Mouse (Mus musculus): ENCODE measurements around the gene Tbl3.

The Tbl3 gene

DNA sequence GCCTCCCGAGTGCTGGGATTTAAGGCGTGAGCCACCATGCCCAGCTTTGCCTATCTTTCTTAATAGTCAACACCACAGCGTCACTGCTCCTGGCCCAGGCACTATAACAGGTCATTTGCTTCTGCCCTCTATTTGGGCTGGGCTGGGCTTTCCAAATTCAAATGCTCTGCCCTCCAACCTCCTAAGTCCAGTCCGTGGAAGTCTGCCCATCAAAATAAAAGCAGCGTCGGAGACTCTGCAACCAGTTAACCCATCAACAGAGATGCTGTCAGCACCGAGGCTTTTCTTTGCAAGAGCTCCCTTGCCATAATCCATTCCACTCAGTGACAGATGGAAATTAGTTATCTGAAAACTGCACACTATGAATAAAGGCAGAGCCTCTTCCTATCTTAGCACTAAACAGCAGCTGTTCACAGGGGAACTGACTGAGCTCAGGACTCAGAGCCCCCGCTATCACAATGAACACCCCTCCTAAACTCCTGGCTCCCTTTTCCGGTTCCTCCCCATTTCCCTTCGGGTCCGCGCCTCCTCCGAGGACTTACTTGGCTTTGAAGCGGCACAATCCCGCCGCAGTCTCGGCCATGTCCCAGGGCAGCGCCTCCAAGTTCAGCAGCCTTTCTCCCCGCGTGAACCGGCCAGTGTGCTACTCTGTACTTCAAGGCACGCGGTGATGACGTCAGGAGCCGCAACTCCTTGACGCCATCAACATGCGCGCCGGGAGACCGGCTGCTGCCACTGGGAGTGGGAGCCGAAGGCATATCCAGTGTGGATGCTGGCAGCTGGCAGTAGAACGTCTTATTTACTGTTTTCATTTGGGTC lies at the start of gene Tbl3:
Tbl3 (minus strand) TSS at position 679 of the 819 bp plus-strand sequence.
- peak; percentile 86 to 88 for DNase-seq (ENCODE audit: low spot score in 2 of 2)

DNA sequence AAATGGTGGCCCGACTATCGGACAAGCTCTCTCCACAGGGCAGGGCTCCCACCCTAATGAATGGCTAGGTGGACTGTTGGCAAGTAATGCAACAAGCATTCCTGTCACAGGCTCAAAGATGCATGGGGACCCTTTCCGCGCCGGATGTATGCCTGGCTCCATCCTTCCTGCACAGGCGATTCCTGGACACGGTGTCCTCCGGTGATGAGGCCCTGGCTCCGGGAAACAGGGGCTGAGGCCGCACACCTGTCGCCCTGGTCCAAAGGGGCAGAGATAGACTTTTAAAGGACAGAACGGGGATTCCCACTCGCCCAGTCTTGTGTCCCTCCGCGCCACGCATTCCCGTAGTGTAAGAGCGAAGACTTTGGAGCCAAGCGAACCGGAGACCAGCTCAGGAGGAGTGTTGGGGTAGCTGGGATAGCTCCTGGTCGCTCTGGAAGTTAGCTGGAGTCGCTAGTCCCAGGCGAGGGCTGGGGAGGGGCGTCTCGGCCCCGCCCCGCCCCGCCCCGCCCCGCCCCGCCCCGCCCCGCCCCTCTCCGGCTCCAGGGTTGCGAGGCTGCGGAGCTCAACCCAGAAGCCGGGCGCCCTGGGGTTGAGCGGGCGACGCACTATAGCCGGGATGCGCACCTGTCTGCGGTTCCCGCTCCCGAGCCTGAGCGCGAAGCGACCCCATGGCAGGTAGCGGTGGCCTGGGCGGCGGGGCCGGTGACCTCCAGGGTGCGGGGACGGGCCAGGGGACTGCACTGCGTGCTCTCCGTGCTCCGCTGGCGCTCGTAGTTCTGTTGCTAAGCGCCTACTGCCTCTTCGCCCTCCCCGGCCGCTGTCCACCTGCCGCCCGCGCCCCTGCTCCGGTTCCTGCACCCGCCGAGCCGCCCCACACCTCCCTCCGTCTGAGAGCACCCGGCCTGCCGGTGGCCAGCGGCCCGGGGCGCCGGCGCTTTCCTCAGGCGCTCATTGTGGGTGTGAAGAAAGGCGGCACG lies 45.2 kb upstream of the Tbl3 start, which contains the start of gene Hs3st6:
Hs3st6 (plus strand) TSS at position 574 of the 980 bp plus-strand sequence.
- no peak for DNase-seq (ENCODE audit: low spot score in 2 of 2)

DNA sequence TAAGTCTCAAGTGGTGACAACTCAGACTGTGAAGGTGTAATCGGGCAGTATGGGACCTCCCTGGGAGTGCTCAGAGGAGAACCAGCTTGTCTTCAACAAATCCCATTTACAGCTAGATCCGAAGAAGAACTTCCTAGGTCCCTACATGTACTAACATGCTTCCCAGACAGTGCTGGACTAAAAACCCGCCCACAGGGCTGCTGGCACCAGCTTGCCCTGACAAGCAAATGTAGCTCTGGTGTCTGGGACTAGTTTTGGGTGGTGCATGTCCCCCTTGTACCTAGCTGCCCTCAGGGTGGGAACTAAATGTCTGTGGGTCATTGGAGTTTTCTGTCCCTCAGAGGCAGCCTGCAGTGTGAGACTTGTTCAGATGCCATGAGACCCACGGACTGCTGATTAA lies 44.1 kb upstream of the Tbl3 start:
- DNase-seq (ENCODE audit: low spot score in 2 of 2), result no peak

DNA sequence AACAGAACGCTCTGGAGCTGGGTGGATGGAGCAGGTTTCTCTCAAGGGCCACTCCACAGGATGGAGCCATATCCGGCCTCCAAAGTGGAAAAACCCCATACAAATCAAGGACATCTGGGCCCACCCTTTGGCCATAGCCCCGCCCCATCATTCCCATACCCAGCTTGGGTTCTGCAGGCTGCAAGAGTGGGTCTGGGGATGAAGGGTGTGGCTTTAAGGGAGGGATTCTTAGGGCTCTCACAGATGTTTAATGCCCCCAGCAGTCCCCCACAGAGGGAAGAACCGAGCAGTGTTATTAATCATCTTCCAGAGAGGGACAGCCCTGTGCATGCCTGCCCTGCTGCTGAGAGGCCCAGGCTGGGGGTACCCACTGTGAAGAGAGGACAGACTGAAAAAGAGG lies 39.5 kb upstream of the Tbl3 start:
- no peak for DNase-seq (ENCODE audit: low spot score in 2 of 2)

DNA sequence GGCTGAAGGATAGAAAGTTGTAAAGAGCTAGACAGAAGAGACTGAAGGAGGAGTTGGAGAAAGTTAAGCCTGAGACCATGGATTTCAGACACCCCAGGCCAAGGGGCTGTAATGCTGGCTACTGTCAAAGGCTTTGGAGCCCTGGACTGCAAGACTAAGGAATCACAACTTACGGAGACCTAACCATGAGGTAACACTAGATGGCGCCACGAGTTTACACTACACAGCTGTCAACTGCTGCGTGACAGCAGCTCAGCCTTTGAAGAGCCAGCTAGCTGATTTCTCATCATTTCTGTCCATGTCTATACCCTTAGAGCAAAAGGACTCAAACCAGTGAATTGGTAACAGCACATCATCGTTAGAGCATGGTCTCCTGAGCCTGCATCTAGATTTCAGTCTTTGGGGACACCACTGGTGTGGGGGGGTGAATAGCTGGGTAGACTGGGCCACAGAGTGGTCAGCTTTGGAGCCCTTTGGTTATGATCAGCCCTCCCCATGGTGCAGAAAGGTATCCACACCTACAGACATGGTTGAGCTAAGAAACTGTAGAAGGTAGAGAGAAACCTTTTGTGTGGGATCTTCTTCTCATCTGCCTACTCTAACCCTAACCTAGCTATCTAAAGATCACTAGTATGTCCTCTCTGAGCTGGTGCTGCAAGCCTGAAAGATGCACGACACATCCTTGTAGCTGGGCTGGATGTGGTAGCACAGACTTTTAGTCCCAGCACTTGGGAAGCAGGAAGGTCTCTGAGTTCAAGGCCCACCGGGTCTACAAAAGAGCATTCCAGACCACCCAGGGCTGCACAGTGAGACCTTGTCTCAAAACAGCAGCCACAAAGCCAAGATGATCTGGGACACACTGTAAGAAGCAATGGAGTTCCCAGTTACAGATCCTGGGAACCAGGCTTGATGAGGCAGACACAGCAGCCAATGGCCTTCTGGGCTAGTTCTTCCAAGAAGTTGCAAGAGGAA lies 38.4 kb upstream of the Tbl3 start:
- DNase-seq (ENCODE audit: low spot score in 2 of 2), result peak; percentile 58 to 82

DNA sequence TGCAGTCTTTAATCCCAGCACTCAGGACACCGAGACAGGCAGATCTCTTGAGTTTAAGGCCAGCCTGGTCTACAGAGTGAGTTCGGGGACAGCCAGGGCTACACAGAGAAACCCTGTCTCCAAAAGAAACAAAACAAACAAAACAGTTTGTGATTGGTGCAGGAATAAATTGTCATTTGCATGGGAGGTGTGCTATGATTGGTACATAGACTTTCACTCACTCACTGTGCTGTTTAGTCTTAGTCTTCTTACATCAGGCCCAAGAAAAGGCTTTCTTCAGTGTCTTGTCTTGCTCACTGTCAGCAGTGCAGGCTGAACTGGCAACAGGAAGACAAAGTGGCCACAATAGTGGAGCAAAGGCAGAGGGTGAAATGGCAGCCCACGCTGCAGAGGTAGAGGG lies 36.9 kb upstream of the Tbl3 start:
- no peak for DNase-seq (ENCODE audit: low spot score in 2 of 2)

DNA sequence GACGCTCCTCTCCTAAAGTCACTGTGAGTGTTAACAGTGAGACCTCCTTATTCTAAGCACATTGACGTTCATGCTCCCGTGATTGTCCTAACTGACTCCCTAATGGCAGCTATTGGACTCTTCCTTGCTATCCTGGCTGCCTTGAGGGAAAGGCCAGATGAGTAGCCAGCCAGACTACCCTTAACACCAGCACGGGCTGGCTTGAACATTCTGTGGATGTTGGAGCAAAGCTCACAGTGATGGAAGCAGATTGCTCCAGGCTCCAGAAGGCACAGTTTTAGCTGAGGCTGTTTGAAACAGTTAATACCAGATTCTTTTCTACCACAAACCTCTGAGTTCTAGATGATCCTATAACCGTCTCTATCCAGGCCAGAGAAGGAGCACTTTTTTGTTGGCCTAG lies 36.4 kb upstream of the Tbl3 start:
- DNase-seq (ENCODE audit: low spot score in 2 of 2), result no peak

DNA sequence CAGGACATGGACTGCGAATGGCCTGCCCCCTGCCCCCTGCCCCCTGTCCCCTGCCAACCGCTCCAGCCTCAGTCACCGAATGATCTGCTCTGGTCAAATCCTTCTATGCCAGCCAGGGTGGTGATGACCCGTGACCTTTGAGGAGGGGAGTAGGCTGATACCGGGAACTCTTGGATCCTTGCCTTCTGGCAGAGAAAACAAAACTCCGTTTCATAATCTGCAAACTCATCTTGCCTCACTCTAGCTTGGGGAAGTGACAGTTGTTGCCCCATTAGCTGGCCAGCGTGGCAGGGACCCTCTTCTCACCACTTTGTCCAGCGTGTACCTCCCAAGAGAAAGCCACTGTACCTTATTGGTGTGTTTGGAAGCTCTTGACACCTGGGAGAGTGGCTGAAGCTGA lies 34.8 kb upstream of the Tbl3 start:
- DNase-seq (ENCODE audit: low spot score in 2 of 2), result no peak

DNA sequence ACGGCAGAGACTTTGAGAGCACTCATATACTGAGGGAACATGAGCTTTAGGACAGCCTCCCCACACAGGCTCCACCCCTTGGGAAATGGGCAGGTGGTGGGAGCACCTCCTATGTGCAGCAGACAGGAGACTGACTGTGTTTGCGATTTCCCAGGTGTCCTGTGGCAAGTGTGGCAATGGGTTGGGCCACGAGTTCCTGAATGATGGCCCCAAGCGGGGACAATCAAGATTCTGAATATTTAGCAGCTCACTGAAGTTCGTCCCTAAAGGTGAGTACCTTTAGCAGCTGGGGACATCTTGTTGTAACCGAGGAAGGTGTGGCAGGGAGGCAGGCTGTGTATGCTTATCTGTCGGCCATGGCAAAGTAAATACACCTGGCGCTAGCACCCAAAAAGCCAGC lies 32.5 kb upstream of the Tbl3 start:
- DNase-seq (ENCODE audit: low spot score in 2 of 2), result no peak

DNA sequence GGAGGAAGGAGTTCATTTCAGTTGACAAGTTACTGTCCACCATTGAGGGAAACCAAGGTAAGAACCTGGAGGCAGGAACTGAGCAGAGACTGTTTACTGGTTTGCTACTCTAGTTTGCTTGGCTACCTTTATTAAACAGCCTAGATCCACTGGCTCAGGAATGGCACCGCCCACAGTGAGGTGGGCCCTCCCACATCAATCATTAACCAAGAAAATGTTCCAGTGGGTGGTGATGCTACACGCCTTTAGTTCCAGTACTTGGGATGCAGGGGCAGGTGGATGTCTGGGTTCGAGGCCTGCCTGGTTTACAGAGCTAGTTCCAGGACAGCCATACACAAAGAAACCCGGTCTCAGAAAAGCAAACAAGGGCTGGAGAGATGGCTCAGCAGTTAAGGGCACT lies 30.8 kb upstream of the Tbl3 start:
- DNase-seq (ENCODE audit: low spot score in 2 of 2), result no peak

DNA sequence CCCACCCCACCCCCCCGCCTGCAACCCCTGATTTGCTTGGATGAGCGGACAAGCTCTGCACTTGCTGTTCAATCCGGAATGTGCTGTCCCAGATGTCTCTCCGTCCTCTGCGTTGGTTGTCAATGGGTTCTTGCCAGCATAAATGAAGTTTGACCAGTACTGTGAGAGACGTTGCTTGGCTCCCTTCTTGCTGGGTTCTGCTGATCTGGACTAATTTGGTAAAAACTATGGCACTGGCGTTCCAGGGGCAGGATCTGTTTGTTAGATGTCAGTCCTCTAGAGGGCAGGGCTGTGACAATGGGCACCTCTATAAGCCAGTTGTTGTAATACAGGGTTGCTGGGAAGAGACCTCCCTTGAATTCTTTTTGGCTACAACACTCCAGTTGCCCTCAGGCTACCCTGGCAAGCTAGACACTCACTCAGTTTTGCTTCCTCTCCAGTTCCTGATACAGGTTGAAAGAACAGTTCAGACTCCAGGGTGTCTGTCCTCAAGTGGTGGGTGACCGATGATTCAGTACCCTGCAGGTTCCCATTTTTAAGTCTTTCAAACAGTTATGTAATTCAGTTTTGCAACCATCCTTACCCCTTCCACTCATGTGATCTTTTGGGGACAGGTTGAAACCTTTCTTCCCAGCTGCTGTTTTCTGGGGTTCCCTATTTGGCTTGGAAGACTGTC lies 29.8 kb upstream of the Tbl3 start:
- DNase-seq (ENCODE audit: low spot score in 2 of 2), result no peak

DNA sequence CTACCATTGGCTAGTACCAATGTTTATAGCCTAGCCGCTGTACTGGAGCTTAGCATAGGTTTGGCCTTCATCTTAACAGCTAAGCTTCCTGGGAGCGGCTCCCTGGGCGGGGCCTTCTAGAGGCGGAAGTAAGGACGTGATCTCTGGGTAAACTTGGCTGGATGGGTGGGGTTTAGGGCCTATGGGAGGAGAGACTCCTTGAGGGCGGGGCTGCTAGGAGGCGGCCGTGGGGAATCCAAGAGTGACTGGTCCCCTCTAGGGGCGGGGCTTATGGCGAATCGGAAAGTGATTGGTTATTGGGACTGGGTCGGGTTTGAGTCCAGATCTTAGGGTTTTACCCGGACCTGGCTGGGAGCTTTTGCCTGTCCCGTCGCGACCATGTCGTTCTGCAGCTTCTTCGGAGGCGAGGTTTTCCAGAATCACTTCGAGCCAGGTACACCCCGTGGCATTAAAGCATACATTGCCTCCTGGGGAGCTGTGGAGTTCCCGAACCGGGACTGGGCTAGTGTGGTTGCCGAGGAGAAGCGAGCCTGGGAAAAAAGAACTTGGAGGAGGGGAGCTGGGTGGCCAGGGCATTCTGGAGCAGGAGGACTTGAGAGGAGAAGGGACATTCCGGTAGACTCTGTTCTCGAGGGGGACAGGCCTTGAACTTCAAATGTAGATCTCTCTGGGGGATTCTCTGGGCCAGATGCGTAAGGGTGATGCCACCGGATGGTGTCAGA lies 29.0 kb upstream of the Tbl3 start, which contains the start of gene Msrb1:
Msrb1 (plus strand) TSS at position 313 of the 722 bp plus-strand sequence.
- DNase-seq (ENCODE audit: low spot score in 2 of 2), result peak; percentile 93 to 97

DNA sequence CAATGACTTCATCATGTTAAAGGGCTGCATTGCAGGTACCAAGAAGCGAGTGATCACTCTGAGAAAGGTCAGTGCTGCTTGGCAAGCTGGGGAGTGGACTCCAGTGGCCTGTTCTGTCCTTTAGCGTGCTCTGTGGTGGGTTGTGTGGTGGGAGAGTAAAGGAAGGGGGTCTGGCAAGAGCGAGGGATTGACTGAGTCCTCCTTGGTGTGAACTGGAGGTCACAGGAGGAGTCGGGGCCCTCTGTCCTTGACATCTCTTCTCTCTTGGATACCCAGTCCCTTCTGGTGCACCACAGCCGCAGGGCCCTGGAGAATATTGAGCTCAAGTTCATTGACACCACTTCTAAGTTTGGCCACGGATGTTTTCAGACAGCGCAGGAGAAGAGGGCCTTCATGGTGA lies 28.0 kb upstream of the Tbl3 start:
- DNase-seq (ENCODE audit: low spot score in 2 of 2), result no peak

DNA sequence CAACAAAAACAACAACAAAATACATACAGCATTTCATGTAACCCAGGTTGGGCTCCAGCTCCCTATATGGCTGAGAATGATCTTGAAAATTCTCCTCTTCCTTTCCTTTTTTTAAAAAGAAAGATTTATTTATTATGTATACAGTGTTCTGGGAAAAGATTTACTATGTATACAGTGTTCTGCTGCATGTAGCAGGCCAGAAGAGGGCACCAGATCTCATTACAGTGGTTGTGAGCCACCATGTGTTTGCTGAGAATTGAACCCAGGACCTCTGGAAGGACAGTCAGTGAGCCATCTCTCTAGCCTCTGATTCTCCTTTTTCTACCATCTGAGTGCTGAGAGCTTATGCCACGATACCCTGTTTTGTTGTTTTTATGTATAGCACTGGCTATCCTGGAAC lies 27.1 kb upstream of the Tbl3 start:
- DNase-seq (ENCODE audit: low spot score in 2 of 2), result no peak

DNA sequence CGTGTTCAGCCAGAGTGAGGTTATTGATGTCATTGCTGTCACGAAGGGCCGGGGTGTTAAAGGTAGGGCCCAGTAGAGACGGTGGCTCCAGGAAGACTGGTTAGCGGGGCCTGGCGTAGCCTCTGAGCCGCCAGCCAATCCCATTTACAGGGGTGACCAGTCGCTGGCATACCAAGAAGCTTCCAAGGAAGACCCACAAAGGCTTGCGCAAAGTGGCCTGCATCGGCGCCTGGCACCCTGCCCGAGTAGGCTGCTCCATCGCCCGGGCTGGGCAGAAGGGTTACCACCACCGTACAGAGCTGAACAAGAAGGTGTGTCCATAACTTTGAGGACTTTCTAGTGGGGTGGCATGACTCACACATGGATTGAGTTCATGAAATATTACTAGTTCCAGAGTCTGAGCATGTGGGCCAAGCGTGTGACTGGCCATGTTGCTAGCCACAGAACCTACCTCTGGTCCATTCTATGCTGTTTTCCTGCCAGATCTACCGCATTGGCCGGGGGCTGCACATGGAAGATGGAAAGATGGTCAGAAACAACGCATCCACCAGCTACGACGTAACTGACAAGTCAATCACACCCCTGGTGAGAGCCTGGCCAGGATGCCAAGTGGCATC lies 26.1 kb upstream of the Tbl3 start:
- no peak for DNase-seq (ENCODE audit: low spot score in 2 of 2)

DNA sequence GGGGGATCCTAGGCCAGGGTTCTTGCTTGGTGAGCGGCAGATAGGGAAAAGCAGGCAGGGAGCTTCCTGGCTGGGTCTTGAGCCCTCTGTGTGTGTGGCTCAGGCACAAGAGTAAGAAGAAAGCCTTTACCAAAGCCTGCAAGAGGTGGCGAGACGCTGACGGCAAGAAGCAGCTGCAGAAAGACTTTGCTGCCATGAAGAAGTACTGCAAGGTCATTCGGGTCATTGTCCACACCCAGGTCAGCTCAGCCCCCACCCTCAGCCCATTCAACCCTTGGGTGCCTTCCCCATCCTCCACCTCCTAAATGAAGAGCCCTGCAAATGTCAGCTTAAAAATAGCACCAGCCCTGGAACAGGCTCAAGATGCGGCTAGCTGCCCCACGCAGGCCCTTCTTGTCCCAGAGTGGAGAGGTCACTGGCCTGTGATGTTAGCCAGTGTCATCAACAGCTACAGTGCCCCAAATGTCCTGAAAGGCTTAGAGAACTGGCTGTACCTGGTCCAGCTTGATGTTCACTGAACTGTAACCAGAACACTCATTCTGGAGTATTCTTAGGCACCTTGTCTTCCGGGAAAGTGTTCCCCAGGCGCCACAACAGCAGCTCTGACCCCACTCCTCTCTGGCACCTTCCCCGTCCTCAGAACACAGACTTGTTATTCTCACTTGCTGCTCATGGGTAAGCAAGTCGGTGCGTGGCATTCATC lies 24.9 kb upstream of the Tbl3 start:
- DNase-seq (ENCODE audit: low spot score in 2 of 2), result no peak

DNA sequence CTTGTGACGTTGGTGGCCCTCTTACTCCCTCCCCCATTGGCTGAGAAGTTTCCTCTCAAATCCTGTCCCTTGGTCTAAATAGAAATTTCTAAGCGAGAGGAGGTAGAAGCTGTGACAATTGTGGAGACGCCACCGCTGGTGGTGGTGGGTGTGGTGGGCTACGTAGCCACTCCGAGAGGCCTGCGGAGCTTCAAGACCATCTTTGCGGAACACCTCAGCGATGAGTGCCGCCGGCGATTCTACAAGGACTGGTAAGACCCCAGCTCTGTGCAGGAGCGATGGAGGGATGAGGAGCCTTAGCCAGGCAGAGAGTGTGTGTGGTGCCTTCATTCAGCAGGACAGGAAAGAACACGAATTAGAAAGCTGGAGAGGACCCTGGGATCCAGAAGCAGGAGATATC lies 23.3 kb upstream of the Tbl3 start:
- no peak for DNase-seq (ENCODE audit: low spot score in 2 of 2)

DNA sequence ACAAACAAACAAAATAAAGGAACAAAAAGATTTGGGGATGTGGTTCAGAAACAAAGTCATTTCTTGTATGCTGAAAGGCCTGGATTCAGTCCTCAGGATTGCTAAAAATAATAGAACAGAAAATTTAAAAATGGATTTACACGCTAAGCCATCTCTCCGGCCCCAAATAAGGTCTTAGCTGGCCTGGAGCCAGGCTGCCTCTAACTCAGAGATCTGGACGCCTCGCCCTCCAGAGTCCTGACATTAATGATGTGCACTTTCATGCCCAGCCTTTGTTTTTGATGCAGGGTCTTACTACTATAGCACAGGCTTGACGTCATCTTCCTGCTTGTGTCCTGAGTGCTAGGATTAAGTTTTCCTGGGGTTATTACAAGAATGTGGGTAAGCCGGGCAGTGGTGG lies 21.6 kb upstream of the Tbl3 start:
- no peak for DNase-seq (ENCODE audit: low spot score in 2 of 2)

DNA sequence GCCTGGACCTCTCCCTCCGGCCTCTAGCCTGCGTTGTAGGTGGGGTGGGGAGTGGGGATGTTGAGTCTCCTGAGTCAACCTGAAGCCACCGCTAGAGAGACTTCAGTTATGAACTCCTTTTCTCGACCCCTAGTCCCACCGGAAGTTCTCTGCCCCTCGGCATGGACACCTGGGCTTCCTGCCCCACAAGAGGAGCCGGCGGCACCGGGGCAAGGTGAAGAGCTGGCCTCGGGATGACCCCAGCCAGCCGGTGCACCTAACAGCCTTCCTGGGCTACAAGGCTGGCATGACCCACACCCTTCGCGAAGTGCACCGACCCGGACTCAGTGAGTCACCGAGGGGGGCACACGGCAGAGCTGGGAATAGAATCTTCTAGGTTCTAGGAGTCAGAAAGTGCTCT lies 20.7 kb upstream of the Tbl3 start:
- DNase-seq (ENCODE audit: low spot score in 2 of 2), result no peak

Data from thymus, postnatal 10 days (tissue).